ENCODE assay signal across 22 mouse cellular contexts in the genomic region with DNA sequence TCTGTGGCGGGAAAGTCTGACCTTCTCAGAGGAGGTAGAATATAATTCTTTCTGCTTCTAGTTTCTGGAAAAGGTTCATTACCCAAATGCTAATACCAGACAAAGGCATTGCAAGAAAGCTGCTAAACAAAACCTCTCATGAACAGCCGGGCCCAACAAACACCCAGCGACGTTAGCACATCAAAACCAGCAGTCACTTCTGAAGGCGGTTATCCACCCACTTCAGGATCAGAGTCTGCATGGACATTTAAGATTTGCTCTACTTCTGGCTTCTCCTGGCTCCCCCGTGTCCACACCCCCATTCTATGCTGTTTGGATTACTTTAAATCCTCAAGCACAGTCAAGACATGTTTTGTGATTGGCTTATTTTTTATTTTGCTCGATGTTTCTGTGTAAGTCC. TPM values are rescaled to one million over a fixed set of nuclear protein-coding genes. Genes with fewer than 3 reads are reported as not detected.
"Had no signal": no experiment of that assay in that cellular context is flagged by ENCODE, and none has a peak within 500 bp of the region (broad histone marks: within the 10 kb centered on the region; RNA-seq: fewer than 3 reads in every experiment).

No protein-coding gene starts in this region.

- H3K4me3 ChIP-seq: liver, embryonic 15.5 days; myocyte had no signal

- ATAC-seq: liver, postnatal 0 days had no signal

- H3K9me3 ChIP-seq: liver, embryonic 15.5 days; midbrain, embryonic 10.5 days; midbrain, embryonic 12.5 days; neural tube, embryonic 13.5 days; neural tube, embryonic 15.5 days had no signal

- H3K4me2 ChIP-seq: liver, embryonic 15.5 days had no signal

- H3K36me3 ChIP-seq: liver, embryonic 15.5 days; midbrain, embryonic 10.5 days; midbrain, embryonic 12.5 days; neural tube, embryonic 13.5 days; neural tube, embryonic 15.5 days had no signal

- H3K9ac ChIP-seq: liver, embryonic 15.5 days; liver, postnatal 0 days; lung, embryonic 14.5 days; midbrain, embryonic 12.5 days; neural tube, embryonic 13.5 days; neural tube, embryonic 15.5 days had no signal

- DNase-seq: liver, postnatal 0 days; lung, embryonic 14.5 days; lung, postnatal 10 days; lung, postnatal 4 days; midbrain, embryonic 14.5 days; retina, postnatal 1 day; right cerebral cortex, postnatal 14 days; spleen, adult 18-20 months; thymus, adult 2 months; thymus, postnatal 25 days; thymus, postnatal 4 days had no signal

- H3K27ac ChIP-seq: liver, embryonic 15.5 days; midbrain, embryonic 10.5 days; midbrain, embryonic 12.5 days; neural tube, embryonic 13.5 days; neural tube, embryonic 15.5 days had no signal

RNA-seq across cellular contexts. Expression of gene Ddx43, which starts 1.0 kb away (rescaled TPM):
- polyA plus RNA-seq: liver, embryonic 15.5 days; liver, postnatal 0 days; myocyte; small intestine, adult 2 months had no signal

RNA-seq across cellular contexts. Expression of gene Ooep, which starts 16.1 kb away (rescaled TPM):
- polyA plus RNA-seq: liver, postnatal 0 days; small intestine, adult 2 months; testis, adult 2 months had no signal

RNA-seq across cellular contexts. Expression of gene Dppa5a, which starts 26.6 kb away (rescaled TPM):
- polyA plus RNA-seq: liver, embryonic 15.5 days; liver, postnatal 0 days; lung, embryonic 14.5 days; midbrain, embryonic 10.5 days; midbrain, embryonic 12.5 days; myocyte; small intestine, adult 2 months; stomach, embryonic 14.5 days had no signal

RNA-seq across cellular contexts. Expression of gene Gsta2, which starts 39.0 kb away (rescaled TPM):
- polyA plus RNA-seq: midbrain, embryonic 10.5 days; midbrain, embryonic 12.5 days; midbrain, embryonic 14.5 days; midbrain, embryonic 16.5 days; neural tube, embryonic 11.5 days; neural tube, embryonic 13.5 days; neural tube, embryonic 15.5 days; small intestine, adult 2 months had no signal
